Mouse (Mus musculus) left cerebral cortex, adult 2 months (tissue): ENCODE results near the gene Mxi1. TPM values are rescaled to one million over a fixed set of nuclear protein-coding genes. Genes with fewer than 3 reads are reported as not detected.

Source experiments
- DNase-seq, 2 experiments: peaks; one replicate each; pipeline ENCODE4 v3.0.0; 2021 to 2022; ENCODE audit warnings: low spot score in 2 of 2, mixed read lengths in 1 of 2; ENCODE audit errors: extremely low spot score in 1 of 2
- H3K27ac ChIP-seq: fragments of 200-600 bp; 2 replicates; pipeline ENCODE4 v1.8.1; 2022
- H3K4me3 ChIP-seq: fragments of 200-600 bp; 2 replicates; pipeline ENCODE4 v1.8.1; 2022
- CTCF ChIP-seq: fragments of 200-600 bp; IDR thresholded peaks from 2 replicates; pipeline ENCODE4 v1.8.1; 2022; ENCODE audit warnings: antibody characterized with exemption, mild to moderate bottlenecking, moderate library complexity
- intact Hi-C: fragments of 180-260 bp; cut with DNase I; formaldehyde crosslinking; loops from one replicate; pipeline ENCODE4 v1.15.1; 2025
- long read RNA-seq, 2 experiments: library from polyadenylated mRNA; stranded (forward); transcript quantifications; one replicate each; pipeline ENCODE4 v2.0.0; 2021; ENCODE audit warnings: borderline mapping rate in 2 of 2
- total RNA-seq, 2 experiments: library from RNA; stranded (reverse); gene quantifications; 2 replicates each; pipeline ENCODE4 v1.2.3; 2021

The Mxi1 gene
- total RNA-seq = 10 to 100 TPM; 85.3 to 89.6 TPM
- long read RNA-seq, experiment 1, full-length matches to known transcripts = 126 of 147 reads
- long read RNA-seq, experiment 1, partial matches to known transcripts = 2 of 147 reads
- long read RNA-seq, experiment 1, other reads (novel, unspliced or antisense) = 19 of 147 reads
- long read RNA-seq, experiment 2, full-length matches to known transcripts = 95 of 118 reads
- long read RNA-seq, experiment 2, partial matches to known transcripts = 6 of 118 reads
- long read RNA-seq, experiment 2, other reads (novel, unspliced or antisense) = 17 of 118 reads

- peak; percentile 35 for TF ChIP-seq CTCF
- Histone ChIP-seq H3K4me3 (peak within 1 kb of the TSS; percentile 85), H3K27ac (peak within 1 kb of the TSS; percentile 98)
- intact Hi-C loops = loop anchor here (1.0 to 10.0 kb wide), 6 partner anchors 58 to 302 kb away; partner anchors contain the start of gene Smc3
- DNase-seq = peak; percentile 82 to 83
Measured at GRCm38 (mm10) chr19:53310348-53310747, at the start of gene Mxi1. Gene Mxi1 (plus strand): TSS chr19:53310518.

GRCm38 (mm10) chr19:53260828-53261227 is 49.5 kb upstream of the Mxi1 start:
- no peak for DNase-seq
- intact Hi-C loops = no loop called here
- Histone ChIP-seq H3K27ac (no peak overlapping the region), H3K4me3 (no peak overlapping the region)
- TF ChIP-seq CTCF = no peak

GRCm38 (mm10) chr19:53262061-53262460 is 48.3 kb upstream of the Mxi1 start:
- no peak for TF ChIP-seq CTCF
- no peak overlapping the region for H3K4me3 ChIP-seq
- no peak for DNase-seq
- no peak overlapping the region for H3K27ac ChIP-seq
- intact Hi-C loops = no loop called here

- no peak for DNase-seq
- Histone ChIP-seq H3K27ac (no peak overlapping the region), H3K4me3 (no peak overlapping the region)
- intact Hi-C loops = no loop called here
- no peak for TF ChIP-seq CTCF
Measured at GRCm38 (mm10) chr19:53263859-53264733, 46.2 kb upstream of the Mxi1 start.

GRCm38 (mm10) chr19:53264821-53265727 is 45.2 kb upstream of the Mxi1 start:
- no peak for TF ChIP-seq CTCF
- intact Hi-C loops = no loop called here
- no peak overlapping the region for H3K4me3 ChIP-seq
- no peak overlapping the region for H3K27ac ChIP-seq
- no peak for DNase-seq

GRCm38 (mm10) chr19:53267305-53267704 is 43.0 kb upstream of the Mxi1 start:
- no peak for DNase-seq

GRCm38 (mm10) chr19:53273055-53273722 is 37.1 kb upstream of the Mxi1 start:
- no peak for TF ChIP-seq CTCF
- intact Hi-C loops = no loop called here
- no peak for DNase-seq
- Histone ChIP-seq H3K4me3 (no peak overlapping the region), H3K27ac (no peak overlapping the region)

More at GRCm38 (mm10) chr19:53267305-53267704, 43.0 kb upstream of the Mxi1 start:
- TF ChIP-seq CTCF = no peak
- Histone ChIP-seq H3K4me3 (no peak overlapping the region), H3K27ac (no peak overlapping the region)
- intact Hi-C loops = no loop called here

GRCm38 (mm10) chr19:53273781-53274428 is 36.4 kb upstream of the Mxi1 start:
- TF ChIP-seq CTCF = no peak
- H3K27ac ChIP-seq = no peak overlapping the region
- intact Hi-C loops = no loop called here
- no peak for DNase-seq
- H3K4me3 ChIP-seq = no peak overlapping the region

GRCm38 (mm10) chr19:53275204-53275603 is 35.1 kb upstream of the Mxi1 start:
- no peak for DNase-seq
- Histone ChIP-seq H3K27ac (no peak overlapping the region), H3K4me3 (no peak overlapping the region)
- intact Hi-C loops = no loop called here
- no peak for TF ChIP-seq CTCF

- no peak overlapping the region for H3K27ac ChIP-seq
- no peak overlapping the region for H3K4me3 ChIP-seq
- DNase-seq = no peak
- intact Hi-C loops = no loop called here
- TF ChIP-seq CTCF = no peak
Measured at GRCm38 (mm10) chr19:53276902-53277707, 33.2 kb upstream of the Mxi1 start.
